Mouse (Mus musculus): Measurements from ENCODE around the gene Lrrn4cl. TPM values are rescaled to one million over a fixed set of nuclear protein-coding genes. Genes with fewer than 3 reads are reported as not detected.

The Lrrn4cl gene
- total RNA-seq, 2 experiments from 2014 or later: 2.3 to 6.6 TPM

Small RNAs within 50 kb of the gene (microRNA-seq; reads per million reads assigned to microRNA genes)
- gene Mir5136 (ENCODE audit: borderline number of aligned reads in 2 of 2): 0 reads per million in 2 experiments

Other genes with a start within 250 kb of the Lrrn4cl start
- under 1 TPM in 1 of 2 experiments, not detected in 1; 0.17 TPM for gene Slc22a6, start 232.7 kb upstream of the Lrrn4cl start, total RNA-seq (2021)
- 1 to 10 TPM in 1 of 2 experiments, under 1 TPM in 1; 0.60 to 1.5 TPM for gene Chrm1, start 187.0 kb upstream of the Lrrn4cl start, total RNA-seq (2021)
- gene Slc3a2, start 127.4 kb upstream of the Lrrn4cl start, total RNA-seq (2021): 100 to 1,000 TPM; 373 to 425 TPM
- 10 to 100 TPM; 62.4 to 66.2 TPM for gene Wdr74, start 114.9 kb upstream of the Lrrn4cl start, total RNA-seq (2021)
- 1 to 10 TPM; 2.0 to 2.3 TPM for gene 1700092M07Rik, start 110.0 kb upstream of the Lrrn4cl start, total RNA-seq (2021)
- 100 to 1,000 TPM in 1 of 2 experiments, 10 to 100 TPM in 1; 78.2 to 103 TPM for gene Stx5a, start 109.4 kb upstream of the Lrrn4cl start, total RNA-seq (2021)
- gene Nxf1, start 93.7 kb upstream of the Lrrn4cl start, total RNA-seq (2021): 100 to 1,000 TPM; 127 to 144 TPM
- 100 to 1,000 TPM; 114 to 116 TPM for gene Tmem223, start 79.8 kb upstream of the Lrrn4cl start, total RNA-seq (2021)
- gene Tmem179b, start 76.3 kb upstream of the Lrrn4cl start, total RNA-seq (2021): 10 to 100 TPM; 41.4 to 51.7 TPM
- gene Taf6l, start 64.4 kb upstream of the Lrrn4cl start, total RNA-seq (2021): 10 to 100 TPM; 11.3 to 12.2 TPM
- gene Polr2g, start 52.2 kb upstream of the Lrrn4cl start, total RNA-seq (2021): 10 to 100 TPM; 81.3 to 97.9 TPM
- gene Zbtb3, start 48.2 kb upstream of the Lrrn4cl start, total RNA-seq (2021): 1 to 10 TPM; 2.8 to 3.1 TPM
- gene Ttc9c, start 31.4 kb upstream of the Lrrn4cl start, total RNA-seq (2021): 10 to 100 TPM; 35.3 to 39.4 TPM
- 10 to 100 TPM; 62.6 to 72.1 TPM for gene Hnrnpul2, start 30.8 kb upstream of the Lrrn4cl start, total RNA-seq (2021)
- gene AC129217.1, start 21.0 kb upstream of the Lrrn4cl start, total RNA-seq (2021): not detected
- gene Bscl2, start 13.3 kb upstream of the Lrrn4cl start, total RNA-seq (2021): 100 to 1,000 TPM; 144 to 158 TPM
- 1 to 10 TPM; 5.9 to 6.9 TPM for gene Gng3, start 11.6 kb upstream of the Lrrn4cl start, total RNA-seq (2021)
- gene Ubxn1, start 20.7 kb downstream of the Lrrn4cl start, total RNA-seq (2021): 100 to 1,000 TPM; 178 to 202 TPM
- gene Uqcc3, start 30.2 kb downstream of the Lrrn4cl start, total RNA-seq (2021): 10 to 100 TPM; 55.2 to 65.6 TPM
- 1 to 10 TPM; 6.4 to 7.1 TPM for gene Lbhd1, start 33.0 kb downstream of the Lrrn4cl start, total RNA-seq (2021)
- gene Gm49403, start 33.2 kb downstream of the Lrrn4cl start, total RNA-seq (2021): not detected
- gene 1810009A15Rik, start 38.1 kb downstream of the Lrrn4cl start, total RNA-seq (2021): 10 to 100 TPM; 44.6 to 47.1 TPM
- gene Gm49416, start 38.2 kb downstream of the Lrrn4cl start, total RNA-seq (2021): 1 to 10 TPM; 3.2 to 9.1 TPM
- 10 to 100 TPM; 23.3 to 23.9 TPM for gene Ints5, start 42.2 kb downstream of the Lrrn4cl start, total RNA-seq (2021)
- gene Ganab, start 47.3 kb downstream of the Lrrn4cl start, total RNA-seq (2021): 100 to 1,000 TPM; 163 to 212 TPM
- 10 to 100 TPM; 60.5 to 65.7 TPM for gene B3gat3, start 69.6 kb downstream of the Lrrn4cl start, total RNA-seq (2021)
- gene Rom1, start 78.6 kb downstream of the Lrrn4cl start, total RNA-seq (2021): 10 to 100 TPM; 29.8 to 49.2 TPM
- 10 to 100 TPM; 41.5 to 59.5 TPM for gene Eml3, start 78.8 kb downstream of the Lrrn4cl start, total RNA-seq (2021)
- 10 to 100 TPM; 81.1 to 89.8 TPM for gene Mta2, start 91.1 kb downstream of the Lrrn4cl start, total RNA-seq (2021)
- gene Tut1, start 103.1 kb downstream of the Lrrn4cl start, total RNA-seq (2021): 10 to 100 TPM; 23.1 to 26.1 TPM
- 100 to 1,000 TPM; 334 to 342 TPM for gene Eef1g, start 116.3 kb downstream of the Lrrn4cl start, total RNA-seq (2021)
- gene Ahnak, start 138.5 kb downstream of the Lrrn4cl start, total RNA-seq (2021): 100 to 1,000 TPM in 1 of 2 experiments, 10 to 100 TPM in 1; 88.9 to 162 TPM
- not detected for gene Scgb1a1, start 237.2 kb downstream of the Lrrn4cl start, total RNA-seq (2021)

Measured in adrenal gland, adult 18-20 months (tissue).